Mouse (Mus musculus) CH12.LX (cell line): ENCODE measurements at regions not wholly inside any gene's neighbourhood (a gene's known extent, or its start where the extent isn't known, plus 50 kb on each side); places are given as distances from the start of the nearest gene placed in this dataset.

ENCODE experiments used
- DNase-seq: peaks from one replicate; pipeline ENCODE4 v3.0.0-alpha.2; 2013; ENCODE audit errors: extremely low read depth
- H3K27ac ChIP-seq: 2 replicates; pipeline ENCODE4 v1.5.1; 2012; ENCODE audit warnings: low read depth, mild to moderate bottlenecking, control low read depth, moderate library complexity; ENCODE audit not compliant: insufficient read depth
- H3K27me3 ChIP-seq: replicated peaks from 2 replicates; pipeline ENCODE3; 2012; ENCODE audit warnings: inconsistent platforms
- H3K36me3 ChIP-seq, 2 experiments: replicated peaks in 1 of 2; 2 replicates each; pipeline versions ENCODE3 to v1.6.1; 2012; ENCODE audit warnings: inconsistent platforms in 1 of 2, low read length in 1 of 2, mild to moderate bottlenecking in 1 of 2, mixed read lengths in 1 of 2, moderate library complexity in 1 of 2; ENCODE audit not compliant: control insufficient read depth in 1 of 2, insufficient read depth in 1 of 2
- H3K4me1 ChIP-seq, 2 experiments: 2 replicates each; pipeline ENCODE4 v1.6.1; 2012; ENCODE audit warnings: inconsistent platforms in 1 of 2, moderate library complexity in 1 of 2; ENCODE audit not compliant: insufficient read depth in 2 of 2, control insufficient read depth in 1 of 2
- H3K4me2 ChIP-seq: 2 replicates; pipeline ENCODE4 v1.6.1; 2012; ENCODE audit warnings: low read depth, mild to moderate bottlenecking, control low read depth; ENCODE audit not compliant: poor library complexity, insufficient read depth, severe bottlenecking
- H3K4me3 ChIP-seq, 3 experiments: fragments of 150-350 bp in 1 of 3; sonication (generic) in 1 of 3; replicated peaks in 1 of 3; 2 replicates each; pipeline versions ENCODE3 to v1.5.1; 2011 to 2012; ENCODE audit warnings: low read depth in 2 of 3, low read length in 2 of 3, mild to moderate bottlenecking in 2 of 3, moderate library complexity in 2 of 3, control low read depth in 1 of 3, improper control_type of control experiment in 1 of 3, inconsistent platforms in 1 of 3, mixed read lengths in 1 of 3; ENCODE audit not compliant: poor library complexity in 1 of 3
- H3K79me2 ChIP-seq: replicated peaks from 2 replicates; pipeline ENCODE4 v1.6.1; 2012; ENCODE audit warnings: mild to moderate bottlenecking, moderate library complexity; ENCODE audit not compliant: control insufficient read depth, poor library complexity, insufficient read depth, severe bottlenecking; ENCODE audit errors: extremely low read depth
- H3K9ac ChIP-seq: 2 replicates; pipeline ENCODE4 v1.6.1; 2012; ENCODE audit warnings: low read depth, mild to moderate bottlenecking, control low read depth, moderate library complexity; ENCODE audit not compliant: insufficient read depth
- H3K9me3 ChIP-seq: replicated peaks from 2 replicates; pipeline ENCODE3; 2012; ENCODE audit warnings: low read length, inconsistent platforms, mixed read lengths
- CHD1 ChIP-seq: IDR thresholded peaks from 2 replicates; pipeline ENCODE4 v1.6.1; 2012; ENCODE audit warnings: low read depth, low read length, improper control_type of control experiment, inconsistent platforms
- ELF1 ChIP-seq: IDR thresholded peaks from 2 replicates; pipeline ENCODE4 v1.6.1; 2014; ENCODE audit warnings: low read depth, mild to moderate bottlenecking, inconsistent platforms, low read length, improper control_type of control experiment
- ETS1 ChIP-seq: conservative IDR thresholded peaks from 2 replicates; pipeline ENCODE4 v1.6.1; 2012; ENCODE audit warnings: low read depth, mild to moderate bottlenecking, inconsistent platforms, low read length, improper control_type of control experiment, moderate library complexity
- HCFC1 ChIP-seq: IDR thresholded peaks from 2 replicates; pipeline ENCODE4 v1.6.1; 2012; ENCODE audit warnings: low read depth, mild to moderate bottlenecking, inconsistent platforms, low read length, improper control_type of control experiment
- IRF4 ChIP-seq: IDR thresholded peaks from 2 replicates; pipeline ENCODE4 v1.6.1; 2014; ENCODE audit warnings: low read depth, mild to moderate bottlenecking, inconsistent platforms, low read length, improper control_type of control experiment
- MAFK ChIP-seq: IDR thresholded peaks from 2 replicates; pipeline ENCODE4 v1.6.1; 2011; ENCODE audit warnings: low read length, improper control_type of control experiment; ENCODE audit not compliant: insufficient replicate concordance
- MAX ChIP-seq: IDR thresholded peaks from 2 replicates; pipeline ENCODE4 v1.6.1; 2011; ENCODE audit warnings: low read length, improper control_type of control experiment
- MAZ ChIP-seq: IDR thresholded peaks from 2 replicates; pipeline ENCODE4 v1.6.1; 2012; ENCODE audit warnings: low read depth, mild to moderate bottlenecking, inconsistent platforms, low read length, improper control_type of control experiment, moderate library complexity
- MXI1 ChIP-seq: IDR thresholded peaks from 2 replicates; pipeline ENCODE4 v1.6.1; 2011; ENCODE audit warnings: mild to moderate bottlenecking, low read depth, low read length, improper control_type of control experiment
- NELFE ChIP-seq: IDR thresholded peaks from 2 replicates; pipeline ENCODE4 v1.6.1; 2011; ENCODE audit warnings: low read depth, low read length, improper control_type of control experiment
- PAX5 ChIP-seq: IDR thresholded peaks from 2 replicates; pipeline ENCODE4 v1.6.1; 2012; ENCODE audit warnings: low read length, inconsistent platforms, mixed read lengths
- SIN3A ChIP-seq: IDR thresholded peaks from 2 replicates; pipeline ENCODE4 v1.6.1; 2012; ENCODE audit warnings: low read length, improper control_type of control experiment, inconsistent platforms
- TBP ChIP-seq: conservative IDR thresholded peaks from 2 replicates; pipeline ENCODE4 v1.6.1; 2011; ENCODE audit warnings: low read depth, low read length, improper control_type of control experiment
- UBTF ChIP-seq: IDR thresholded peaks from 2 replicates; pipeline ENCODE4 v1.6.1; 2012; ENCODE audit warnings: low read depth, mild to moderate bottlenecking, inconsistent platforms, low read length, improper control_type of control experiment, moderate library complexity
- USF1 ChIP-seq: IDR thresholded peaks from 2 replicates; pipeline ENCODE4 v1.6.1; 2014; ENCODE audit warnings: low read depth, mild to moderate bottlenecking, inconsistent platforms, low read length, improper control_type of control experiment
- USF2 ChIP-seq: conservative IDR thresholded peaks from 2 replicates; pipeline ENCODE4 v1.6.1; 2011; ENCODE audit warnings: low read depth, low read length, improper control_type of control experiment
- ZNF384 ChIP-seq: IDR thresholded peaks from 2 replicates; pipeline ENCODE4 v1.6.1; 2012; ENCODE audit warnings: low read depth, low read length, improper control_type of control experiment, inconsistent platforms
- dilution Hi-C: fragments of 300-500 bp; cut with MboI; formaldehyde crosslinking; loops from 2 replicates; pipeline ENCODE4 v1.14.3; 2020; ENCODE audit warnings: low sequenced_read_pairs; ENCODE audit not compliant: extremely low pct_unique_long_range_greater_than_20kb, extremely low pct_ligation_motif_present
- in situ Hi-C: fragments of 300-500 bp; cut with MboI; formaldehyde crosslinking; loops from 3 replicates; pipeline ENCODE4 v1.14.3; 2019; ENCODE audit warnings: low sequenced_read_pairs, low pct_ligation_motif_present, low pct_unique_long_range_greater_than_20kb, mixed read lengths

DNA sequence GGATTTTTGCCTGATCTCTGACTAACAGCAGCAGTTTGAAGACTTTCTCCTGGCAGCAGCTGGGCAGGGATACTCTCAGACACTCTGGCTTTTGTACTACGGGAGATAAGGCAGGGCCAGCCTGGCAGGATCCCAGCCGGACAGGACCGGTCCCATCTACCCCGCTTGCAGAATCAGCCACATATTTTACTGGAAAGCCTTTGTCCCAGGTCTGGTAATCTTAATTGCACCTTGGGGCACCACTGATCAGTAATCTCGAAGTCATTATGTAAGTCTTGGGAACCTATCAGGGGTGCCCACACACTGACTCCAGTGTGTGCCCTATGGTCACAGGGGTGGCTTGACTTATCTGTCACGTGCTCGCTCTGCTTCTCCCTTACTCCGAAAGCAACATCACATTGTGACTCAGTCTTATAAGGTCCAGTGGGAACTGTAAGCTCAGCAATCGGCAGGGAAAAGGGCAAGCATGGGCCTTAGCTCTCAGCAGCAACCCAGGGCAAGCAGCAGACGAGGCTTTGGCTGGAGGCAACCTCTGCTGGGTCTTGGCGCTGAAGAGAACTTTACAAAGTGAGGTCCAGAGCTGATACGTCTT is 105.0 kb upstream of the Atp1a1 start:
- dilution Hi-C loops (no loop called here), in situ Hi-C loops (no loop called here)
- no peaks in the 10 kb centered on the region for H3K36me3 ChIP-seq
- H3K4me2 ChIP-seq, result no peak overlapping the region
- no peak overlapping the region for H3K4me3 ChIP-seq
- peaks cover 4 to 18% of the 10 kb centered on the region in 2 experiments; a peak in 2 of 4 replicates for H3K4me1 ChIP-seq
- no peak overlapping the region for H3K27ac ChIP-seq
- no peaks in the 10 kb centered on the region for H3K27me3 ChIP-seq
- no peak for DNase-seq
- no peaks in the 10 kb centered on the region for H3K9me3 ChIP-seq
- H3K9ac ChIP-seq, result no peak overlapping the region
- H3K79me2 ChIP-seq, result no peaks in the 10 kb centered on the region
- TF ChIP-seq CHD1, result no peak
- no peak for TF ChIP-seq USF2
- TF ChIP-seq TBP, result no peak
- no peak for TF ChIP-seq ETS1
- TF ChIP-seq MXI1, result no peak
- no peak for TF ChIP-seq MAFK
- TF ChIP-seq NELFE, result no peak
- no peak for TF ChIP-seq USF1

DNA sequence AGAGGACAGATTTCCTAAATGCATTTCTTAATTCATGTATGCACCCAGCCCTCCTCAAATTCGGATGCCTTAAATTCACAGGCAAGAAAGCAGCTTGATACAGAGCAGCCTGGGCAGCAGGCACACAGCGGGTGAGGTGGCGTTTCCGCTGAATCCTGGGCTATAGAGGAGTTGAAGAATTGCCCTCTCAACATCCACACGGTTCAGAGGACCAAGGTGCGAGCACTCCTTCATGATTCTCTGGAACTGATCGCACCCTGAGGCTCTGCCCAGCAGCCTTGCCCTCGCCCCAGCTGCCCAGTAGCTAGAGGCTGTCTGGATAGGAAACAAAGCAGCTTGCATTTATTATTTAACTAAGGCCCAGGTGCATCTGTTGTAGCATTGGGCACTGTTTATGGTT is 104.3 kb upstream of the Atp1a1 start:
- no peaks in the 10 kb centered on the region for H3K36me3 ChIP-seq
- no peak for TF ChIP-seq MAZ
- TF ChIP-seq PAX5, result no peak
- TF ChIP-seq HCFC1, result no peak
- no peak for TF ChIP-seq SIN3A
- no peak for TF ChIP-seq ZNF384
- no peak for TF ChIP-seq ETS1
- no peak for TF ChIP-seq MAX
- TF ChIP-seq NELFE, result no peak
- TF ChIP-seq IRF4, result no peak
- TF ChIP-seq UBTF, result no peak
- TF ChIP-seq ELF1, result no peak
- H3K79me2 ChIP-seq, result no peaks in the 10 kb centered on the region
- no peak overlapping the region for H3K4me2 ChIP-seq
- no peaks in the 10 kb centered on the region for H3K9me3 ChIP-seq
- DNase-seq, result no peak
- H3K27me3 ChIP-seq, result no peaks in the 10 kb centered on the region
- no peak overlapping the region for H3K9ac ChIP-seq
- in situ Hi-C loops, result no loop called here
- no peak overlapping the region for H3K27ac ChIP-seq
- H3K4me1 ChIP-seq, result peaks cover 4 to 18% of the 10 kb centered on the region in 2 experiments; a peak in 2 of 4 replicates
- no peak overlapping the region for H3K4me3 ChIP-seq
- dilution Hi-C loops, result no loop called here
